Mouse (Mus musculus): ENCODE data around the gene Dnm2. TPM values are rescaled to one million over a fixed set of nuclear protein-coding genes. Genes with fewer than 3 reads are reported as not detected.
"Not testable (repeated sequence)": the region's sequence is repeated elsewhere in the genome, so short reads cannot be mapped to it uniquely, and the experiment has no call there.

Dnm2 gene
- total and polyA plus RNA-seq, 2 experiments from 2014 or later = 58.6 to 80.4 TPM

GRCm38 (mm10) chr9:21472913-21473312 is 48.2 kb downstream of the Dnm2 start:
- H3K4me3 ChIP-seq (ENCODE audit: low read length) = no peak overlapping the region
- no peaks in the 10 kb centered on the region for H3K4me1 ChIP-seq (ENCODE audit: insufficient read depth, low read length)
- ATAC-seq (no peak), DNase-seq (ENCODE audit: low spot score) (no peak)
- TF ChIP-seq CTCF (IDR thresholded peaks at IDR 0.05; ENCODE audit: low read depth) = no peak
- no peaks in the 10 kb centered on the region for H3K9me3 ChIP-seq (ENCODE audit: low read length)
- H3K9ac ChIP-seq (replicated peaks; ENCODE audit: low read length) = no peak overlapping the region
- WGBS = 92% methylated on average over 4 of the region's 4 CpGs
- no peak overlapping the region for H3K27ac ChIP-seq
- no peak overlapping the region for H3K4me2 ChIP-seq (ENCODE audit: low read depth, low read length)
- no peaks in the 10 kb centered on the region for H3K27me3 ChIP-seq (ENCODE audit: insufficient read depth, low read length)
- H3K36me3 ChIP-seq (ENCODE audit: insufficient read depth, low read length) = peaks cover 56% of the 10 kb centered on the region

GRCm38 (mm10) chr9:21477707-21478106 is 53.0 kb downstream of the Dnm2 start:
- H3K4me2 ChIP-seq (ENCODE audit: low read depth, low read length) = no peak overlapping the region
- DNase-seq (ENCODE audit: low spot score) (no peak), ATAC-seq (no peak)
- no peak overlapping the region for H3K27ac ChIP-seq
- H3K36me3 ChIP-seq (ENCODE audit: insufficient read depth, low read length) = peaks cover 78% of the 10 kb centered on the region
- TF ChIP-seq CTCF (IDR thresholded peaks at IDR 0.05; ENCODE audit: low read depth) = no peak
- H3K9me3 ChIP-seq (ENCODE audit: low read length) = no peaks in the 10 kb centered on the region
- H3K4me1 ChIP-seq (ENCODE audit: insufficient read depth, low read length) = no peaks in the 10 kb centered on the region
- no peak overlapping the region for H3K4me3 ChIP-seq (ENCODE audit: low read length)
- no peaks in the 10 kb centered on the region for H3K27me3 ChIP-seq (ENCODE audit: insufficient read depth, low read length)
- no peak overlapping the region for H3K9ac ChIP-seq (replicated peaks; ENCODE audit: low read length)
- WGBS = 96% methylated on average over 6 of the region's 6 CpGs

- TF ChIP-seq CTCF (IDR thresholded peaks at IDR 0.05; ENCODE audit: low read depth) = no peak
- H3K36me3 ChIP-seq (ENCODE audit: insufficient read depth, low read length) = peaks cover 47% of the 10 kb centered on the region
- WGBS = 69% methylated on average over 4 of the region's 4 CpGs
- DNase-seq (ENCODE audit: low spot score) (peak; percentile 26), ATAC-seq (no peak)
- H3K27me3 ChIP-seq (ENCODE audit: insufficient read depth, low read length) = no peaks in the 10 kb centered on the region
- no peak overlapping the region for H3K4me3 ChIP-seq (ENCODE audit: low read length)
- H3K9ac ChIP-seq (replicated peaks; ENCODE audit: low read length) = no peak overlapping the region
- no peak overlapping the region for H3K4me2 ChIP-seq (ENCODE audit: low read depth, low read length)
- no peak overlapping the region for H3K27ac ChIP-seq
- H3K4me1 ChIP-seq (ENCODE audit: insufficient read depth, low read length) = no peaks in the 10 kb centered on the region
- no peaks in the 10 kb centered on the region for H3K9me3 ChIP-seq (ENCODE audit: low read length)
Observed at GRCm38 (mm10) chr9:21484065-21484464, 59.4 kb downstream of the Dnm2 start.

GRCm38 (mm10) chr9:21488246-21488645 is 63.5 kb downstream of the Dnm2 start:
- DNase-seq (ENCODE audit: low spot score); H3K4me2 ChIP-seq (ENCODE audit: low read depth, low read length); H3K27me3 ChIP-seq (ENCODE audit: insufficient read depth, low read length); H3K4me1 ChIP-seq (ENCODE audit: insufficient read depth, low read length); ATAC-seq; H3K4me3 ChIP-seq (ENCODE audit: low read length); H3K9me3 ChIP-seq (ENCODE audit: low read length); H3K9ac ChIP-seq (replicated peaks; ENCODE audit: low read length); H3K27ac ChIP-seq: not testable (repeated sequence)
- 100% methylated on average over 1 of the region's 2 CpGs for WGBS
- H3K36me3 ChIP-seq (ENCODE audit: insufficient read depth, low read length) = peaks cover 27% of the 10 kb centered on the region

- H3K4me2 ChIP-seq (ENCODE audit: low read depth, low read length) = no peak overlapping the region
- H3K9ac ChIP-seq (replicated peaks; ENCODE audit: low read length) = no peak overlapping the region
- H3K27ac ChIP-seq = no peak overlapping the region
- H3K4me1 ChIP-seq (ENCODE audit: insufficient read depth, low read length) = no peaks in the 10 kb centered on the region
- DNase-seq (ENCODE audit: low spot score) (no peak), ATAC-seq (no peak)
- TF ChIP-seq CTCF (IDR thresholded peaks at IDR 0.05; ENCODE audit: low read depth) = no peak
- H3K9me3 ChIP-seq (ENCODE audit: low read length) = no peaks in the 10 kb centered on the region
- no peaks in the 10 kb centered on the region for H3K27me3 ChIP-seq (ENCODE audit: insufficient read depth, low read length)
- no peak overlapping the region for H3K4me3 ChIP-seq (ENCODE audit: low read length)
- WGBS = 89% methylated on average over 9 of the region's 9 CpGs
- peaks cover 16% of the 10 kb centered on the region; the same call in 1 of the 2 replicates for H3K36me3 ChIP-seq (ENCODE audit: insufficient read depth, low read length)
Observed at GRCm38 (mm10) chr9:21490696-21491095, 66.0 kb downstream of the Dnm2 start.

- Histone ChIP-seq H3K9ac (replicated peaks; ENCODE audit: low read length) (no peak overlapping the region), H3K4me1 (ENCODE audit: insufficient read depth, low read length) (no peaks in the 10 kb centered on the region), H3K27me3 (ENCODE audit: insufficient read depth, low read length) (no peaks in the 10 kb centered on the region), H3K36me3 (ENCODE audit: insufficient read depth, low read length) (peaks cover 6% of the 10 kb centered on the region; the same call in 1 of the 2 replicates), H3K4me2 (ENCODE audit: low read depth, low read length) (no peak overlapping the region), H3K9me3 (ENCODE audit: low read length) (no peaks in the 10 kb centered on the region), H3K27ac (no peak overlapping the region), H3K4me3 (ENCODE audit: low read length) (no peak overlapping the region)
- DNase-seq (ENCODE audit: low spot score) (no peak), ATAC-seq (no peak)
- 48% methylated on average over 2 of the region's 2 CpGs for WGBS
- no peak for TF ChIP-seq CTCF (IDR thresholded peaks at IDR 0.05; ENCODE audit: low read depth)
Observed at GRCm38 (mm10) chr9:21493907-21494306, 69.2 kb downstream of the Dnm2 start.

- Histone ChIP-seq H3K9me3 (ENCODE audit: low read length) (no peaks in the 10 kb centered on the region), H3K4me1 (ENCODE audit: insufficient read depth, low read length) (no peaks in the 10 kb centered on the region), H3K36me3 (ENCODE audit: insufficient read depth, low read length) (peaks cover 12% of the 10 kb centered on the region), H3K27ac (no peak overlapping the region), H3K4me3 (ENCODE audit: low read length) (no peak overlapping the region), H3K27me3 (ENCODE audit: insufficient read depth, low read length) (no peaks in the 10 kb centered on the region), H3K9ac (replicated peaks; ENCODE audit: low read length) (no peak overlapping the region), H3K4me2 (ENCODE audit: low read depth, low read length) (no peak overlapping the region)
- DNase-seq (ENCODE audit: low spot score) (no peak), ATAC-seq (no peak)
- no peak for TF ChIP-seq CTCF (IDR thresholded peaks at IDR 0.05; ENCODE audit: low read depth)
- 83% methylated on average over 9 of the region's 9 CpGs for whole genome bisulfite sequencing
Observed at GRCm38 (mm10) chr9:21494726-21495125, 70.0 kb downstream of the Dnm2 start.

All from hindbrain, postnatal 0 days (tissue).